7 mouse cellular contexts compared by ENCODE assay signal in genomic region chr2:30590909-30591308, GRCm38 (mm10). TPM values are rescaled to one million over a fixed set of nuclear protein-coding genes. Genes with fewer than 3 reads are reported as not detected.
DNase-seq lines count a peak whose midpoint lies in the region; ATAC-seq and TF ChIP-seq lines count a peak whose summit lies in the region.

No protein-coding gene starts in this region.

- no peak overlapping the region for H3K9ac ChIP-seq in heart, embryonic 15.5 days
- H3K9ac ChIP-seq in lung, embryonic 15.5 days, result no peak overlapping the region

- H3K4me3 ChIP-seq in cortical plate, adult 2 months (ENCODE audit: insufficient read depth, low read length), result no peak overlapping the region
- H3K4me3 ChIP-seq in heart, embryonic 15.5 days, result no peak overlapping the region
- H3K4me3 ChIP-seq in lung, embryonic 15.5 days, result no peak overlapping the region

- peaks cover 16% of the 10 kb centered on the region for H3K4me1 ChIP-seq in cortical plate, adult 2 months (ENCODE audit: control insufficient read depth, insufficient read depth, low read length)
- peaks cover 37% of the 10 kb centered on the region for H3K4me1 ChIP-seq in heart, embryonic 15.5 days (replicated peaks)
- H3K4me1 ChIP-seq in lung, embryonic 15.5 days, result peaks cover 62% of the 10 kb centered on the region

- H3K36me3 ChIP-seq in heart, embryonic 15.5 days, result no peaks in the 10 kb centered on the region
- no peaks in the 10 kb centered on the region for H3K36me3 ChIP-seq in lung, embryonic 15.5 days

- DNase-seq in CD4-positive helper T cell, adult 2 months (ENCODE audit: low read depth, low spot score), result peak; percentile 61
- peak; percentile 64 for DNase-seq in MEL-GATA-1-ER (ENCODE audit: extremely low read depth, low read depth)
- peak; percentile 81 for DNase-seq in kidney, postnatal 14 days
- DNase-seq in retina, embryonic 14.5 days (ENCODE audit: low spot score), result peak; percentile 82

- TF ChIP-seq POLR2A in cortical plate, adult 2 months (IDR thresholded peaks at IDR 0.05; ENCODE audit: extremely low read depth, insufficient read depth, low read length), result peak; percentile 49; the same call in 1 of the 2 replicates

- no peaks in the 10 kb centered on the region for H3K27me3 ChIP-seq in heart, embryonic 15.5 days
- no peaks in the 10 kb centered on the region for H3K27me3 ChIP-seq in lung, embryonic 15.5 days

- 0 out of 2 replicates have a peak overlapping the region, but pooled peaks have one; percentile 14 for H3K27ac ChIP-seq in cortical plate, adult 2 months (ENCODE audit: insufficient read depth, low read length)
- 0 out of 2 replicates have a peak overlapping the region, but pooled peaks have one; percentile 13 for H3K27ac ChIP-seq in heart, embryonic 15.5 days
- peak overlapping the region; percentile 20; the same call in 1 of the 2 replicates for H3K27ac ChIP-seq in lung, embryonic 15.5 days

- ATAC-seq in heart, embryonic 15.5 days (replicated peaks; ENCODE audit: insufficient number of reproducible peaks, insufficient read depth, low FRiP score, low read depth), result peak; percentile 36; the same call in 1 of the 2 replicates
- peak; percentile 28; the same call in 1 of the 2 replicates for ATAC-seq in lung, embryonic 15.5 days (ENCODE audit: borderline replicate concordance, extremely low read depth, low FRiP score, low TSS enrichment)

- no peaks in the 10 kb centered on the region for H3K9me3 ChIP-seq in heart, embryonic 15.5 days (replicated peaks)
- no peaks in the 10 kb centered on the region for H3K9me3 ChIP-seq in lung, embryonic 15.5 days

- H3K4me2 ChIP-seq in heart, embryonic 15.5 days, result peak overlapping the region; percentile 52
- H3K4me2 ChIP-seq in lung, embryonic 15.5 days, result peak overlapping the region; percentile 18

- TF ChIP-seq CTCF in cortical plate, adult 2 months (IDR thresholded peaks at IDR 0.05; ENCODE audit: extremely low read depth, insufficient read depth, low read length), result no peak

- whole genome bisulfite sequencing in heart, embryonic 15.5 days, result 5% methylated on average over 3 of the region's 3 CpGs
- 6% methylated on average over 3 of the region's 3 CpGs for WGBS in lung, embryonic 15.5 days

RNA-seq across cellular contexts. Expression of gene Cstad, which starts 3.9 kb away (rescaled TPM):
- polyA plus RNA-seq in cortical plate, adult 2 months (2012; rRNA removed), result 5.3 and 6.4 TPM in 2 replicates
- 1.1 and 1.5 TPM in 2 replicates for polyA plus RNA-seq in heart, embryonic 15.5 days (2015; fragmentation: Nextera tagmentation; extraction: Ambion mirVana)
- polyA plus RNA-seq in lung, embryonic 15.5 days (2015; fragmentation: Nextera tagmentation; extraction: Ambion mirVana), result 0.68 and 1.0 TPM in 2 replicates
